Mouse (Mus musculus): ENCODE results near the gene Gm43552. TPM values are rescaled to one million over a fixed set of nuclear protein-coding genes. Genes with fewer than 3 reads are reported as not detected.
A peak's percentile ranks its signal among the peaks of the same experiment; 100 is the strongest.
"Not testable (repeated sequence)": the region's sequence is repeated elsewhere in the genome, so short reads cannot be mapped to it uniquely, and the experiment has no call there.

The Gm43552 gene
- polyA plus RNA-seq, 1 experiment from 2014 or later = not detected

DNA sequence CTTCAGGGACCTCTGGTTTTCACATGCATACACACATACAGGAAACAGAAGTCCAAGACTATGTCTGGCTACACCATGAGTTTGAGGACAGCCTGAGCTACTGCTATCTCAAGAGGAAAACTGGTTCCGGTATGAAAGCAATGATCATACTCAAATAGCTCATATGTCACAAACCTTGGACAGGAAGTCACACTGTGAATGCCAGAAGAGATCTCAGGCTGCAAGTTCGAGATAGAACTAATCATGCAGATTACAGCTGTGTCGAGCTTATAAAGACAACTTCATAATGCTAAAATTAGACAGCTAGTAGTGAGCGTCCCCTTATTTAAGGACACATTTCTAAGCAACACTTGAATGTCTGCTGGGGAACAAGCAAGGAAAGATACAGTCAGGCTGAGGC is 12.1 kb downstream of the Gm43552 start:
- H3K4me2 ChIP-seq (ENCODE audit: low read depth, low read length) = no peak overlapping the region
- no peak overlapping the region for H3K27ac ChIP-seq (ENCODE audit: low read length)
- H3K27me3 ChIP-seq (replicated peaks; ENCODE audit: control insufficient read depth, insufficient read depth, low read length) = no peaks in the 10 kb centered on the region
- no peaks in the 10 kb centered on the region for H3K9me3 ChIP-seq (ENCODE audit: control insufficient read depth, low read length)
- peaks cover 9% of the 10 kb centered on the region for H3K4me1 ChIP-seq (ENCODE audit: control insufficient read depth, insufficient read depth, low read length)
- no peaks in the 10 kb centered on the region for H3K36me3 ChIP-seq (ENCODE audit: control insufficient read depth, insufficient read depth, low read length)
- H3K4me3 ChIP-seq (ENCODE audit: low read length) = no peak overlapping the region
- WGBS = 68% methylated on average over 4 of the region's 4 CpGs
- no peak for ATAC-seq
- H3K9ac ChIP-seq (ENCODE audit: low read depth, low read length) = no peak overlapping the region

DNA sequence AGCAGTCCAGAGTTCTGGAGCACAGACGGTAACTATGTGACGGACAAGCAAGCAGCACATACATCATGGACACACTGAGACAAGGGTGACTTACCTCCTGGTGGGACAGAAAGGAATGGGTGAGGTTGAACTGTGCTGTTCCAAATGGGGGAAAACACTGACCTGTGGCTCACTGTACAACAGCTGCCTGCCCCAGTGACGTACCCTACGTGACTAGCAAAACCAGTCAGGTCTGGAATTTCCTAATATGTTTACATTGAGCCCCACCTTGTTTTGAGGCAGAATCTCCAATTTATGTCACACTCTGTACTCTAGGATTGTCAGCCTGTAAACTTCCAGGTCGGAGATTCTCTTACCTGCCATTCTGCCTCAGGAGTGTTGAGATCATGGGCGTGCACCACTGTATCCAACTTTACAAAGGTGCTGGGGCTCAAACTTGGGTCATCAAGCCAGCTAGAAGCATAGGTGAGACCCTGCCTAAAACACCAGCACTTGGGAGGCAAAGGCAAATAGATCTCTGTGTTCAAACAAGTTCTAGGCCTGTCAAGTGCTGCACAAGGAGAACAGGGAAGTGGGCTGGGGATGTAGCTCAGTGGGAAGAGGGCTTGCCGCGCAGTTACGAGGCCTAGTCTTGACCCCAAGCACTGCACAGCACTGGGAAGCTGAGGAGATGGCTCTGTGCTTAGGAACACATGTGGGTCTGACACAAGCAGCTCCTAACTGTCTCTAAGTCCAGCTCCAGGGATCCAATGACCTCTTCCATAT is 12.8 kb downstream of the Gm43552 start:
- H3K9ac ChIP-seq (ENCODE audit: low read depth, low read length) = no peak overlapping the region
- 72% methylated on average over 9 of the region's 9 CpGs for WGBS
- no peaks in the 10 kb centered on the region for H3K36me3 ChIP-seq (ENCODE audit: control insufficient read depth, insufficient read depth, low read length)
- no peaks in the 10 kb centered on the region for H3K9me3 ChIP-seq (ENCODE audit: control insufficient read depth, low read length)
- H3K27ac ChIP-seq (ENCODE audit: low read length) = peak overlapping the region; percentile 72
- peaks cover 9% of the 10 kb centered on the region for H3K4me1 ChIP-seq (ENCODE audit: control insufficient read depth, insufficient read depth, low read length)
- no peaks in the 10 kb centered on the region for H3K27me3 ChIP-seq (replicated peaks; ENCODE audit: control insufficient read depth, insufficient read depth, low read length)
- peak; percentile 81 for ATAC-seq
- 0 out of 2 replicates have a peak overlapping the region, but pooled peaks have one; percentile 12 for H3K4me2 ChIP-seq (ENCODE audit: low read depth, low read length)
- no peak overlapping the region for H3K4me3 ChIP-seq (ENCODE audit: low read length)

DNA sequence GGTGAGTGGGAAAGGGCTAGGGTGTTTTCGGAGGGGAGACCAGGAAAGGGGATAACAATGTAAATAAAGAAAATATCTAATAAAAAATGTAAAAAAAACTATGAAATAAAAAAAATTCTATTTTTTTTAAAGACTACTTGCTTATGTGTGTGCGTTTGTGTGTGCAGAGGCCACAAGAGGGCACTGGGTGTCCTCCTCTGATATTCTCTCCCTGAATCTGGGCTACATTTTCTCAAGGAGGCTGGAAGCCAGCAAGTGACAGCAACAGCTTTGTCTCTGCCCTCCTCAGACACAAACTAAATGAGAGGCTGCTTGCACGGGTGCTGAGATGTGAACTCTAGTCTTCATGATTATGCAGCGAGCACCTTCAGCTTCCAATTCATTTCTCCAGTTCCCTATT is 14.4 kb downstream of the Gm43552 start:
- ATAC-seq = no peak
- Histone ChIP-seq H3K9ac (ENCODE audit: low read depth, low read length) (no peak overlapping the region), H3K27me3 (replicated peaks; ENCODE audit: control insufficient read depth, insufficient read depth, low read length) (no peaks in the 10 kb centered on the region), H3K9me3 (ENCODE audit: control insufficient read depth, low read length) (no peaks in the 10 kb centered on the region), H3K36me3 (ENCODE audit: control insufficient read depth, insufficient read depth, low read length) (no peaks in the 10 kb centered on the region), H3K4me2 (ENCODE audit: low read depth, low read length) (no peak overlapping the region), H3K4me1 (ENCODE audit: control insufficient read depth, insufficient read depth, low read length) (peaks cover 9% of the 10 kb centered on the region), H3K4me3 (ENCODE audit: low read length) (no peak overlapping the region), H3K27ac (ENCODE audit: low read length) (no peak overlapping the region)
- 71% methylated on average over 4 of the region's 4 CpGs for WGBS

DNA sequence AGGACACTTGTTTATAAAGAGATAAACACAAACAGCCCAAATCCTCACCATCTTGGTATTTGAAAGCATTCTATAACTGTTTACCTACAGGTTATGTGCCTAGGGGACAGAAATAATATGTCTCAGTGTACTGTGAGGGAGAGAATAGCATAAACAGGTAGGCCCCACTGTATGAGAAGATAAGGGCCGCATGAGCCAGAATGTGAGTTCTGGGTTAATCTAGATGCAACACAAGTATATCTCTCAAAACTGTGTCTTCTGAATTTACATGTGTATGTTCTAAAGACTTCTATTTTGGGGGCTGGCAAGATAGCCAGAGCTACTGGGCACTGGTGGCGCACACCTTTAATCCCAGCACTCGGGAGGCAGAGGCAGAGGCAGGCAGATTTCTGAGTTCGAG is 15.9 kb downstream of the Gm43552 start:
- H3K9me3 ChIP-seq (ENCODE audit: control insufficient read depth, low read length); H3K36me3 ChIP-seq (ENCODE audit: control insufficient read depth, insufficient read depth, low read length); H3K4me2 ChIP-seq (ENCODE audit: low read depth, low read length); H3K9ac ChIP-seq (ENCODE audit: low read depth, low read length); H3K4me3 ChIP-seq (ENCODE audit: low read length); H3K4me1 ChIP-seq (ENCODE audit: control insufficient read depth, insufficient read depth, low read length); H3K27me3 ChIP-seq (replicated peaks; ENCODE audit: control insufficient read depth, insufficient read depth, low read length); ATAC-seq; H3K27ac ChIP-seq (ENCODE audit: low read length): not testable (repeated sequence)
- 95% methylated on average over 4 of the region's 4 CpGs for WGBS

DNA sequence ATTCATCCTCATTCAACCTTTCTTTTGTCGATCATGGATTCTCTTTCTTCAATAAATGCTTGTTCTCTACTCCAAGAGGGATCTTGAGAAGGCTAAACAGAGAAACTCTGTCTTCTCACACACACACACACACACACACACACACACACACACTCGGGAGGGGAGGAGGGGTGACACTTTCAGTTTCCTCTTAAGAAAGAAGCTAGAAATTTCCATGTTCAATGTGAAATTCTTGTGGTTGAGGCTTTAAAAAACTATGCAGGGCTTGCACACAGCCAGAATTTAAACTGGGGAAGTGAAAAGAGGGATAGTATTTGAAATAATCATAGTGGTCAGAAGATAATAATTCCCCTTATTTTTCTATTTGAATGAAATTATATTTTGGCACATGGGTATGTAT is 16.8 kb downstream of the Gm43552 start:
- Histone ChIP-seq H3K9me3 (ENCODE audit: control insufficient read depth, low read length) (no peaks in the 10 kb centered on the region), H3K27me3 (replicated peaks; ENCODE audit: control insufficient read depth, insufficient read depth, low read length) (no peaks in the 10 kb centered on the region), H3K36me3 (ENCODE audit: control insufficient read depth, insufficient read depth, low read length) (no peaks in the 10 kb centered on the region), H3K27ac (ENCODE audit: low read length) (no peak overlapping the region), H3K4me2 (ENCODE audit: low read depth, low read length) (no peak overlapping the region), H3K4me3 (ENCODE audit: low read length) (no peak overlapping the region), H3K4me1 (ENCODE audit: control insufficient read depth, insufficient read depth, low read length) (peaks cover 9% of the 10 kb centered on the region), H3K9ac (ENCODE audit: low read depth, low read length) (no peak overlapping the region)
- no peak for ATAC-seq
- whole genome bisulfite sequencing = 84% methylated on average over 2 of the region's 2 CpGs

DNA sequence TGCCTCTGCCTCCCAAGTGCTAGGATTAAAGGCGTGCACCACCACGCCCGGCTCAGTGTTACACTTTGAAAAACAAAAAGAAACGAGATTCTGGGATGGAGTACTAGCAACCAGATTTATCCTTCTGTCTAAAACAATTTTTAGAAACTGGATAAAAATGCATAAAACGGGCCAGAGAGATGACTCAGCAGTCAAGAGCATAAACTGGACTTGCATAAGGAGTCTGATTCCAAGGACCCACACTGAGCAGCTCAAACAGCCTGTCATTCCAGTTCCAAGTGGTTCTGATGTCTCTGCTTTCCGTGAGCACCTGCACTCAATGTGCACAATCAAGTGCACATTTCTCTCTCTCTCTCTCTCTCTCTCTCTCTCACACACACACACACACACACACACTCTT is 22.9 kb downstream of the Gm43552 start:
- WGBS = 91% methylated on average over 6 of the region's 6 CpGs

DNA sequence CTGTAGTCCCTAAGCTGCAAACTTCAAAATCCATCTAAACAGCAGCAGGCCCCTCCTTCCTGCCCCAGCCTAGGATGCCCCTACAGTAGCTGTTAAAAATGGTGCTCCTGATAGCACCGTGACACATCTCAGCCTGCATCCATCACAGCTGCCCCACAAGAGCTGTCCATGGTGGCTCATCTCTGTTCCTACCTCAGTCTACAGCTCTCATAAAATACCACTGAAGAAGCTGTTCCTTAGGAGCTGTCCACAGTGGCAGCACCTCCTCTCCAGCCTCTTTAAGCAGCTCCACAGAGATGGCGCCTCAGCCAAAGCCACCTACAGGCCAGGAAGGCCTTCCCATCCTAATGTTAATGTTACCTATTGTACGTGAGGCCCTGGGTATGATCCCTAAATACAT is 25.7 kb downstream of the Gm43552 start:
- no peak overlapping the region for H3K4me3 ChIP-seq (ENCODE audit: low read length)
- H3K9me3 ChIP-seq (ENCODE audit: control insufficient read depth, low read length) = 0 out of 2 replicates have a peak, but pooled peaks cover 3% of the 10 kb centered on the region
- no peak overlapping the region for H3K9ac ChIP-seq (ENCODE audit: low read depth, low read length)
- peaks cover 7% of the 10 kb centered on the region; the same call in 1 of the 2 replicates for H3K36me3 ChIP-seq (ENCODE audit: control insufficient read depth, insufficient read depth, low read length)
- no peak overlapping the region for H3K4me2 ChIP-seq (ENCODE audit: low read depth, low read length)
- ATAC-seq = no peak
- H3K27me3 ChIP-seq (replicated peaks; ENCODE audit: control insufficient read depth, insufficient read depth, low read length) = no peaks in the 10 kb centered on the region
- no peak overlapping the region for H3K27ac ChIP-seq (ENCODE audit: low read length)
- 57% methylated on average over 3 of the region's 3 CpGs for WGBS
- H3K4me1 ChIP-seq (ENCODE audit: control insufficient read depth, insufficient read depth, low read length) = no peaks in the 10 kb centered on the region

More for the DNA sequence above, 22.9 kb downstream of the Gm43552 start:
- Histone ChIP-seq H3K4me3 (ENCODE audit: low read length) (no peak overlapping the region), H3K27me3 (replicated peaks; ENCODE audit: control insufficient read depth, insufficient read depth, low read length) (no peaks in the 10 kb centered on the region), H3K36me3 (ENCODE audit: control insufficient read depth, insufficient read depth, low read length) (peaks cover 7% of the 10 kb centered on the region; the same call in 1 of the 2 replicates), H3K27ac (ENCODE audit: low read length) (no peak overlapping the region), H3K4me1 (ENCODE audit: control insufficient read depth, insufficient read depth, low read length) (no peaks in the 10 kb centered on the region), H3K4me2 (ENCODE audit: low read depth, low read length) (no peak overlapping the region), H3K9me3 (ENCODE audit: control insufficient read depth, low read length) (0 out of 2 replicates have a peak, but pooled peaks cover 3% of the 10 kb centered on the region), H3K9ac (ENCODE audit: low read depth, low read length) (no peak overlapping the region)
- ATAC-seq = no peak

DNA sequence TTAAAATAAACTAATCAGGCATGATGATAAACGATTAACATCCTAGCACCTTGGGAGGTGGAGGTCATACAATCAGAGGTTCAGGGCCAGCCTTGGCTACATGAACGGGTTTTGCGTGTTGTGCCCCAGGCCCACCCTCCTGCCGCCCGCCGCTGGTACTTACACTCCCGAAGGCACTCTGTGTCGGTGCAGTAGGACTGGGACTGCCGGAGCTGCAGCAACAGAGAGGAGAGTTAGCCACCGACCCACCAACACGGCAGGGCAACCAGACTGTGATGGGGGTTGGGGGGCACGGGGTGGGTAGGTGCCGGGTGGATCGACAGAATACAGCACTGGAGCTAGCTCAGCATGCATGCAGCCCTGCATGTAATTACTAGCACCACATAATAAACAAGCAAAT is 32.3 kb downstream of the Gm43552 start:
- Histone ChIP-seq H3K4me3 (ENCODE audit: low read length) (no peak overlapping the region), H3K9me3 (ENCODE audit: control insufficient read depth, low read length) (no peaks in the 10 kb centered on the region), H3K36me3 (ENCODE audit: control insufficient read depth, insufficient read depth, low read length) (no peaks in the 10 kb centered on the region), H3K4me2 (ENCODE audit: low read depth, low read length) (no peak overlapping the region), H3K4me1 (ENCODE audit: control insufficient read depth, insufficient read depth, low read length) (0 out of 2 replicates have a peak, but pooled peaks cover 4% of the 10 kb centered on the region), H3K9ac (ENCODE audit: low read depth, low read length) (no peak overlapping the region), H3K27ac (ENCODE audit: low read length) (no peak overlapping the region), H3K27me3 (replicated peaks; ENCODE audit: control insufficient read depth, insufficient read depth, low read length) (no peaks in the 10 kb centered on the region)
- no peak for ATAC-seq
- WGBS = 86% methylated on average over 14 of the region's 14 CpGs

DNA sequence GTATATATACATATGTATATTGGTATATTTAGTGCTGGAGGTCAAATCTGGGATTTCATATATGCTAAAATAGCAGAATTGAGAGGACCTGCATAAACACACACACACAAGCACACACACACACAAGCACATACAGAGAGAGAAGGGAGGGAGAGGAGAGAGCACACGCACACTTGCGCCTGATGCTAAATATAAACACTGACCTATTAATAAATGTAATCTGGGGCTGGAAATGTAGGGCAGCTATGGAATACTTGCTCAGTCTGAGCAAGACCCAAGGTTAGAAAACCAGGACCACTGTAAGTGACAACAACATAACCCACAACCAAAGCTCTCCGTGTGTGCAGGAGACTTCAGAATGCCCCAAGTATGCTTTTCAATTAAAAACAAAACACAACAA is 33.2 kb downstream of the Gm43552 start:
- no peak overlapping the region for H3K27ac ChIP-seq (ENCODE audit: low read length)
- no peak for ATAC-seq

More for the DNA sequence above, 33.2 kb downstream of the Gm43552 start:
- Histone ChIP-seq H3K4me3 (ENCODE audit: low read length) (no peak overlapping the region), H3K9ac (ENCODE audit: low read depth, low read length) (no peak overlapping the region), H3K4me1 (ENCODE audit: control insufficient read depth, insufficient read depth, low read length) (0 out of 2 replicates have a peak, but pooled peaks cover 4% of the 10 kb centered on the region), H3K4me2 (ENCODE audit: low read depth, low read length) (no peak overlapping the region), H3K36me3 (ENCODE audit: control insufficient read depth, insufficient read depth, low read length) (no peaks in the 10 kb centered on the region), H3K27me3 (replicated peaks; ENCODE audit: control insufficient read depth, insufficient read depth, low read length) (no peaks in the 10 kb centered on the region), H3K9me3 (ENCODE audit: control insufficient read depth, low read length) (no peaks in the 10 kb centered on the region)
- 62% methylated on average over 3 of the region's 3 CpGs for WGBS

Data from intestine, embryonic 16.5 days (tissue).